Mouse (Mus musculus) stomach, postnatal 0 days (tissue): ENCODE measurements around the gene Ccr1. TPM values are rescaled to one million over a fixed set of nuclear protein-coding genes. Genes with fewer than 3 reads are reported as not detected.

Source experiments
- ATAC-seq: fragments of 200-750 bp; cut with Nextera tagmentation; 2 replicates; pipeline ENCODE4 v1.8.0; 2017; ENCODE audit not compliant: low FRiP score, low TSS enrichment
- DNase-seq: peaks from one replicate; pipeline ENCODE4 v3.0.0-alpha.2; 2016; ENCODE audit warnings: low spot score
- H3K27ac ChIP-seq: fragments of 300-500 bp; sonication (generic); replicated peaks from 2 replicates; pipeline ENCODE4 v1.5.1; 2014; ENCODE audit warnings: mild to moderate bottlenecking, control low read depth
- H3K27me3 ChIP-seq: fragments of 300-500 bp; sonication (generic); 2 replicates; pipeline ENCODE4 v1.6.1; 2014; ENCODE audit warnings: low read length; ENCODE audit not compliant: control insufficient read depth, insufficient read depth
- H3K36me3 ChIP-seq: fragments of 300-500 bp; sonication (generic); 2 replicates; pipeline ENCODE4 v1.6.1; 2014; ENCODE audit warnings: low read length, mixed read lengths; ENCODE audit not compliant: control insufficient read depth, insufficient read depth
- H3K4me1 ChIP-seq: fragments of 300-500 bp; sonication (generic); replicated peaks from 2 replicates; pipeline ENCODE4 v1.6.1; 2014; ENCODE audit warnings: antibody characterized with exemption; ENCODE audit not compliant: control insufficient read depth, insufficient read depth
- H3K4me2 ChIP-seq: fragments of 300-500 bp; sonication (generic); replicated peaks from 2 replicates; pipeline ENCODE4 v1.6.1; 2014; ENCODE audit warnings: low read depth, mild to moderate bottlenecking, control low read depth, moderate library complexity
- H3K4me3 ChIP-seq: fragments of 300-500 bp; sonication (generic); 2 replicates; pipeline ENCODE4 v1.5.1; 2014; ENCODE audit warnings: low read depth, low read length, control low read depth
- H3K9ac ChIP-seq: fragments of 300-500 bp; sonication (generic); 2 replicates; pipeline ENCODE4 v1.6.1; 2014; ENCODE audit warnings: mild to moderate bottlenecking, low read length, control low read depth, mixed read lengths
- H3K9me3 ChIP-seq: fragments of 300-500 bp; sonication (generic); 2 replicates; pipeline ENCODE4 v1.6.1; 2016; ENCODE audit warnings: low read length; ENCODE audit not compliant: control insufficient read depth
- CTCF ChIP-seq: IDR thresholded peaks from 2 replicates; pipeline ENCODE4 v1.5.1; 2016; ENCODE audit warnings: antibody characterized with exemption, low read depth, mild to moderate bottlenecking, moderate library complexity
- EP300 ChIP-seq: optimal IDR thresholded peaks from 2 replicates; pipeline ENCODE3; 2016; ENCODE audit warnings: antibody characterized with exemption
- WGBS: fragments of 180-500 bp; shearing (Covaris S2); extraction: QIAGEN DNeasy Blood & Tissue Kit; methylation state at CpG from one replicate; pipeline ENCODE4 v1.1.7; 2014; 5-methylcytosine and 5-hydroxymethylcytosine counted together
- polyA plus RNA-seq: library from polyadenylated mRNA; unstranded; fragments of >200 nt; fragmentation: Nextera tagmentation; extraction: Ambion mirVana; gene quantifications from 2 replicates; pipeline ENCODE4 v1.2.1, GENCODE M21; 2015

Ccr1 gene
- polyA plus RNA-seq: 3.9 TPM in 2 replicates

GRCm38 (mm10) chr9:123968290-123968912 is at the start of gene Ccr1:
Ccr1 (minus strand) TSS chr9:123968692.
- no peaks in the 10 kb centered on the region for H3K36me3 ChIP-seq
- DNase-seq: no peak
- no peak within 1 kb of the TSS for H3K9ac ChIP-seq
- H3K4me2 ChIP-seq: no peak within 1 kb of the TSS
- H3K4me1 ChIP-seq: no peaks in the 10 kb centered on the region
- H3K9me3 ChIP-seq: no peaks in the 10 kb centered on the region
- 78% methylated on average over 1 of the region's 1 CpGs for WGBS
- H3K27me3 ChIP-seq: no peaks in the 10 kb centered on the region
- H3K4me3 ChIP-seq: no peak within 1 kb of the TSS
- H3K27ac ChIP-seq: no peak within 1 kb of the TSS
- TF ChIP-seq CTCF: no peak
- no peak for TF ChIP-seq EP300
- ATAC-seq: no peak

DNA sequence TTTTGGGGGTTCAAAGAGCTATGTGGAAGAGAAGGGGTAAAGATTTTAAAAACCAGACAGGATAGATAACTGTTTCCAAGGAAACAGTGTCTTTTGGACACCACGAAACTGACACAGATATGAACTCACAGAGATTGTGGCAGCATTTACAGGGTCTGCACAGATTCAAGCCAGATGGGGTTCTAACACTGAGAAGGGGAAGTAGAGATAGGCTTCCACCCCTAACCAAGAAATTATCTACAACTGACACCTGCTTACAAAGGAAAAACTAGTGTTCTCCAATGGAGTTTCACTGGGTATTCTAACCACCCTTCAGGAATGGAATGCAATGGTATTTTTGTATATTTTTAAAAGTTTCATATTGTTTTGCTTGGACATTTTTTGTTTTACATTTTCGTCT is 47.6 kb upstream of the Ccr1 start:
- H3K4me3 ChIP-seq: no peak overlapping the region
- no peaks in the 10 kb centered on the region for H3K27me3 ChIP-seq
- no peak overlapping the region for H3K27ac ChIP-seq
- WGBS: 54% methylated on average over 2 of the region's 2 CpGs
- DNase-seq (no peak), ATAC-seq (no peak)
- H3K9ac ChIP-seq: no peak overlapping the region
- H3K9me3 ChIP-seq: no peaks in the 10 kb centered on the region
- H3K4me2 ChIP-seq: no peak overlapping the region
- H3K36me3 ChIP-seq: no peaks in the 10 kb centered on the region
- TF ChIP-seq CTCF: no peak
- TF ChIP-seq EP300: no peak
- no peaks in the 10 kb centered on the region for H3K4me1 ChIP-seq

DNA sequence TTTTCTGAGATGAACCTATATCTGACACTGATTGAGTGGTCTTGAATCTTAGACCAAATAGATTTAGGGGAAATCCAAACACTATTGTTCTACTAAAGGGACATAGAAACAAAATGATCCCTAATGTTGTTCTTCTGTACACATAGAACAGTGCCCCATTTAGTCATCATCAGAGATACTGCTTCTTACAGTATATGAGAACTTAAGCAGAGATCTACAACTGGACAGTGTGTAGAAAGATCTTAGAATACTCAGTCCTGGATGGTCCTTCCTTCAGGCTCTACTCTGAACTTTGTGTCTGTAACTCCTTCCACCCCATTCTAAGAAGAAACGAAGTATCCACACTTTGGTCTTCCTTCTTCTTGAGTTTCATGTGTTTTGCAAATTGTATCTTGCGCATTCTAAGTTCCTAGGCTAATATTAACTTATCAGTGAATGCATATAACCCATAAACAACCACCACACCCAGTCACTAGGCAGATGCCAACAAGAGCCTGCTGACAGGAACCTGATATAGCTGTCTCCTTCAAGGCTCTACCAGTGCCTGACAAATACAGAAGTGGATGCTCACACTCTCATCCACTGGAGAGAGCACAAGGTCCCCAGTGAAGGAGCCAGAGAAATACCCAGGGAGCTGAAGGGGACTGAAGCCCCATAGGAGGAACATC is 46.6 kb upstream of the Ccr1 start:
- no peaks in the 10 kb centered on the region for H3K4me1 ChIP-seq

GRCm38 (mm10) chr9:124013270-124013669 is 44.8 kb upstream of the Ccr1 start:
- Histone ChIP-seq H3K27ac (no peak overlapping the region), H3K4me3 (no peak overlapping the region), H3K27me3 (no peaks in the 10 kb centered on the region), H3K4me1 (no peaks in the 10 kb centered on the region), H3K9ac (no peak overlapping the region), H3K36me3 (no peaks in the 10 kb centered on the region), H3K4me2 (no peak overlapping the region), H3K9me3 (no peaks in the 10 kb centered on the region)
- no peak for TF ChIP-seq CTCF
- no peak for TF ChIP-seq EP300
- ATAC-seq: no peak
- no peak for DNase-seq
- 69% methylated on average over 3 of the region's 3 CpGs for WGBS

More for the DNA sequence above, 46.6 kb upstream of the Ccr1 start:
- TF ChIP-seq EP300: no peak
- TF ChIP-seq CTCF: no peak
- Histone ChIP-seq H3K4me2 (no peak overlapping the region), H3K4me3 (no peak overlapping the region), H3K27ac (no peak overlapping the region), H3K27me3 (no peaks in the 10 kb centered on the region), H3K36me3 (no peaks in the 10 kb centered on the region), H3K9me3 (no peaks in the 10 kb centered on the region), H3K9ac (no peak overlapping the region)
- no peak for ATAC-seq
- no peak for DNase-seq
- 73% methylated on average over 2 of the region's 2 CpGs for WGBS

- ATAC-seq (no peak), DNase-seq (no peak)
- Histone ChIP-seq H3K4me1 (no peaks in the 10 kb centered on the region), H3K36me3 (no peaks in the 10 kb centered on the region), H3K4me3 (no peak overlapping the region), H3K27ac (no peak overlapping the region), H3K9me3 (no peaks in the 10 kb centered on the region), H3K9ac (no peak overlapping the region), H3K4me2 (no peak overlapping the region), H3K27me3 (no peaks in the 10 kb centered on the region)
- WGBS: 65% methylated on average over 2 of the region's 2 CpGs
- no peak for TF ChIP-seq EP300
- TF ChIP-seq CTCF: no peak
These were observed 44.2 kb upstream of the Ccr1 start for GRCm38 (mm10) chr9:124012691-124013090.

DNA sequence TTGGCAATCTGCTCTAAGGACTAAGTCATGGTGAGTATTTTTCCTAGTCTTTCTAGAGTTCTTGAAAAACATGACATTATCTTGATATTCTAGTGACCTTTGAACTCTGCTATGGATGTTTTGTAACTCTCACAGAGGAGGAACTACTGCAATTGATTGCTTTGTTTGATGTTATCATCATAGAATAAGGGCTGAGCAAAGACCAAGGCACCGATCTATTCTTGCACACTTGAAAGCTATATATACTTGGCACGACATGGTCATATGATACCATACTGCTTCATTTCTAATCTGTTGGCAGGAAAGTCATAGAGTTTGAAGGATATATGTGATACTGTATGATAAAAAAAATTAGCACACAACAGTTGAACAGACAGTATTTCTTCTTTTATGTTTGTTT is 31.3 kb upstream of the Ccr1 start:
- H3K36me3 ChIP-seq: no peaks in the 10 kb centered on the region
- no peak overlapping the region for H3K9ac ChIP-seq
- ATAC-seq: no peak
- no peaks in the 10 kb centered on the region for H3K27me3 ChIP-seq
- 66% methylated on average over 2 of the region's 2 CpGs for WGBS
- no peak overlapping the region for H3K4me2 ChIP-seq
- H3K4me1 ChIP-seq: no peaks in the 10 kb centered on the region
- H3K9me3 ChIP-seq: no peaks in the 10 kb centered on the region
- DNase-seq: no peak
- no peak overlapping the region for H3K27ac ChIP-seq
- TF ChIP-seq EP300 (no peak), CTCF (no peak)
- no peak overlapping the region for H3K4me3 ChIP-seq
